Mouse (Mus musculus) heart, postnatal 0 days (tissue): ENCODE results near the gene Atcay.

ENCODE experiments used
- CTCF ChIP-seq: IDR thresholded peaks from 2 replicates; pipeline ENCODE4 v1.5.1; 2016; ENCODE audit warnings: antibody characterized with exemption, control low read depth, low read depth
- EP300 ChIP-seq: IDR thresholded peaks from 2 replicates; pipeline ENCODE4 v1.6.1; 2016; ENCODE audit warnings: antibody characterized with exemption, low read depth

GRCm38 (mm10) chr10:81257158-81258039 lies 26.8 kb upstream of the Atcay start:
- TF ChIP-seq CTCF = no peak
- TF ChIP-seq EP300 = no peak
